Mouse (Mus musculus): ENCODE measurements around the gene Jph3.

The Jph3 gene

GRCm38 (mm10) chr8:121729323-121729722 lies at the start of gene Jph3:
Gene Jph3, plus strand, starts transcription at chr8:121729623.
- DNase-seq, result no peak

- no peak for DNase-seq
Observed at GRCm38 (mm10) chr8:121680896-121681295, 48.5 kb upstream of the Jph3 start.

- no peak for DNase-seq
Observed at GRCm38 (mm10) chr8:121681457-121681856, 48.0 kb upstream of the Jph3 start.

GRCm38 (mm10) chr8:121683083-121683832 lies 46.2 kb upstream of the Jph3 start:
- no peak for DNase-seq

GRCm38 (mm10) chr8:121685419-121685818 lies 44.0 kb upstream of the Jph3 start:
- DNase-seq, result peak; percentile 77

- DNase-seq, result no peak
Observed at GRCm38 (mm10) chr8:121687455-121688161, 41.8 kb upstream of the Jph3 start.

- DNase-seq, result no peak
Observed at GRCm38 (mm10) chr8:121688496-121688895, 40.9 kb upstream of the Jph3 start.

- peak; percentile 59 for DNase-seq
Observed at GRCm38 (mm10) chr8:121694453-121694852, 35.0 kb upstream of the Jph3 start.

GRCm38 (mm10) chr8:121695585-121696184 lies 33.7 kb upstream of the Jph3 start:
- DNase-seq, result peak; percentile 94

GRCm38 (mm10) chr8:121697735-121698614 lies 31.4 kb upstream of the Jph3 start:
- DNase-seq, result no peak

- DNase-seq, result no peak
Observed at GRCm38 (mm10) chr8:121698615-121699101, 30.8 kb upstream of the Jph3 start.

- no peak for DNase-seq
Observed at GRCm38 (mm10) chr8:121699936-121700335, 29.5 kb upstream of the Jph3 start.

GRCm38 (mm10) chr8:121705174-121705573 lies 24.2 kb upstream of the Jph3 start:
- no peak for DNase-seq

GRCm38 (mm10) chr8:121706956-121707355 lies 22.5 kb upstream of the Jph3 start:
- DNase-seq, result peak; percentile 52

- DNase-seq, result peak; percentile 64
Observed at GRCm38 (mm10) chr8:121708406-121708805, 21.0 kb upstream of the Jph3 start.

- DNase-seq, result no peak
Observed at GRCm38 (mm10) chr8:121717502-121717901, 11.9 kb upstream of the Jph3 start.

- peak; percentile 93 for DNase-seq
Observed at GRCm38 (mm10) chr8:121717982-121718425, 11.4 kb upstream of the Jph3 start.

- no peak for DNase-seq
Observed at GRCm38 (mm10) chr8:121718925-121719324, 10.5 kb upstream of the Jph3 start.

- no peak for DNase-seq
Observed at GRCm38 (mm10) chr8:121721072-121721471, 8.4 kb upstream of the Jph3 start.

GRCm38 (mm10) chr8:121723846-121724245 lies 5.6 kb upstream of the Jph3 start:
- DNase-seq, result no peak

GRCm38 (mm10) chr8:121727164-121727563 lies 2.3 kb upstream of the Jph3 start:
- DNase-seq, result no peak

GRCm38 (mm10) chr8:121729754-121730153 lies 331 bp downstream of the Jph3 start:
- DNase-seq, result no peak

- DNase-seq, result no peak
Observed at GRCm38 (mm10) chr8:121730170-121730569, 747 bp downstream of the Jph3 start.
